ENCODE assay signal across 28 mouse cellular contexts in the genomic region with DNA sequence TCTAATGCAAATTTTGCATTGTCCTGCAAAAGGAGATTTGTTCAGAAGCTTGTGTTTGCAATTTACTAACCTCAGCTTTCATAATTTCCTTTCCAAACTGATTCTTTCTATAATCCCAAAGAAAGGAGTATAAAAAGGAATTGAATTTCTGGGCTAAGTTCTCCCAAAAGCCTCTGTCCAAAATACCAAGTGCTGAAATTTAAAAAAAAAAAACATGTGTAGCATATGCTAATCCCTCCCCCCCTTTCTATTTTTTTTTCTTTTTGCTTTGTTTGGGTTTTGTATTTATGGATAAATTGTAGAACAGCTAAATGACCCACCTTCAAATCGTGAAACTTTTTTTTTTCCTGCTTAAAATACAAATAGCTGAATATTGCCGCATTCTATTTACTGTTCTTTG. TPM values are rescaled to one million over a fixed set of nuclear protein-coding genes. Genes with fewer than 3 reads are reported as not detected.
"Had no signal": no experiment of that assay in that cellular context is flagged by ENCODE, and none has a peak within 500 bp of the region (broad histone marks: within the 10 kb centered on the region; RNA-seq: fewer than 3 reads in every experiment).

No protein-coding gene starts in this region.

- H3K36me3 ChIP-seq: embryonic facial prominence, embryonic 10.5 days; embryonic facial prominence, embryonic 12.5 days; embryonic facial prominence, embryonic 13.5 days; embryonic facial prominence, embryonic 15.5 days; forebrain, embryonic 10.5 days; forebrain, embryonic 12.5 days; forebrain, embryonic 15.5 days had no signal

- H3K9me3 ChIP-seq: embryonic facial prominence, embryonic 10.5 days; embryonic facial prominence, embryonic 12.5 days; embryonic facial prominence, embryonic 13.5 days; embryonic facial prominence, embryonic 15.5 days; forebrain, embryonic 10.5 days; forebrain, embryonic 12.5 days; forebrain, embryonic 13.5 days; forebrain, embryonic 15.5 days had no signal

- H3K4me2 ChIP-seq: embryonic facial prominence, embryonic 12.5 days; embryonic facial prominence, embryonic 13.5 days; embryonic facial prominence, embryonic 15.5 days; forebrain, embryonic 12.5 days; forebrain, embryonic 13.5 days; forebrain, embryonic 15.5 days had no signal

- H3K4me3 ChIP-seq: embryonic facial prominence, embryonic 10.5 days; embryonic facial prominence, embryonic 12.5 days; embryonic facial prominence, embryonic 13.5 days; embryonic facial prominence, embryonic 15.5 days; erythroblast, embryonic 14.5 days; forebrain, embryonic 10.5 days; forebrain, embryonic 12.5 days; forebrain, embryonic 13.5 days; forebrain, embryonic 15.5 days; gastrocnemius, adult 2 months; heart, adult 2 months had no signal

- H3K27me3 ChIP-seq: embryonic facial prominence, embryonic 12.5 days; embryonic facial prominence, embryonic 13.5 days; embryonic facial prominence, embryonic 15.5 days; forebrain, embryonic 12.5 days; forebrain, embryonic 13.5 days; forebrain, embryonic 15.5 days had no signal

- H3K9ac ChIP-seq: embryonic facial prominence, embryonic 12.5 days; embryonic facial prominence, embryonic 13.5 days; embryonic facial prominence, embryonic 15.5 days; forebrain, embryonic 12.5 days; forebrain, embryonic 13.5 days; forebrain, embryonic 15.5 days; forebrain, postnatal 0 days had no signal

- H3K27ac ChIP-seq: embryonic facial prominence, embryonic 10.5 days; embryonic facial prominence, embryonic 12.5 days; embryonic facial prominence, embryonic 13.5 days; embryonic facial prominence, embryonic 15.5 days; forebrain, embryonic 10.5 days; forebrain, embryonic 12.5 days; forebrain, embryonic 13.5 days; forebrain, embryonic 15.5 days; gastrocnemius, adult 2 months; heart, adult 2 months had no signal

- H3K4me1 ChIP-seq: embryonic facial prominence, embryonic 12.5 days; embryonic facial prominence, embryonic 13.5 days; embryonic facial prominence, embryonic 15.5 days; forebrain, embryonic 10.5 days; forebrain, embryonic 12.5 days; forebrain, embryonic 13.5 days; forebrain, embryonic 15.5 days had no signal

- ATAC-seq: forebrain, embryonic 13.5 days; forebrain, embryonic 14.5 days; forebrain, embryonic 15.5 days; forebrain, embryonic 16.5 days; forebrain, postnatal 0 days had no signal

- DNase-seq: cerebellum, adult 9-10 months; cerebellum, adult 9-11 months; cerebellum, postnatal 10 days; cerebellum, postnatal 14 days; cerebellum, postnatal 25 days; cerebellum, postnatal 36 days; embryo, embryonic 11 days; forebrain, postnatal 0 days; gastrocnemius, adult 2 months; gastrocnemius, postnatal 10 days; gastrocnemius, postnatal 14 days; gastrocnemius, postnatal 25 days; gastrocnemius, postnatal 36 days; heart, adult 11 months; heart, adult 18-20 months; heart, adult 2 months had no signal

RNA-seq across cellular contexts. Expression of a gene that starts 53.2 kb away (rescaled TPM):
- total RNA-seq: granulocyte monocyte progenitor cell, adult 5-6 weeks had no signal
- polyA plus RNA-seq: erythroblast, embryonic 14.5 days had no signal
